19 mouse cellular contexts compared by ENCODE assay signal in genomic region chr2:70552067-70552598, GRCm38 (mm10). TPM values are rescaled to one million over a fixed set of nuclear protein-coding genes. Genes with fewer than 3 reads are reported as not detected.
"Had no signal": no experiment of that assay in that cellular context is flagged by ENCODE, and none has a peak within 500 bp of the region (broad histone marks: within the 10 kb centered on the region; RNA-seq: fewer than 3 reads in every experiment).

No protein-coding gene starts in this region.

- H3K4me1 ChIP-seq: midbrain, embryonic 10.5 days; midbrain, embryonic 12.5 days; neural tube, embryonic 12.5 days; stomach, embryonic 15.5 days had no signal

- H3K27ac ChIP-seq: midbrain, embryonic 10.5 days; midbrain, embryonic 12.5 days; neural tube, embryonic 12.5 days; stomach, embryonic 15.5 days; stomach, postnatal 0 days had no signal

- H3K36me3 ChIP-seq: midbrain, embryonic 10.5 days; midbrain, embryonic 12.5 days; neural tube, embryonic 12.5 days; stomach, embryonic 15.5 days had no signal

- DNase-seq: lung, adult 18-20 months; lung, embryonic 14.5 days; lung, postnatal 10 days; lung, postnatal 4 days; midbrain, embryonic 14.5 days; right cerebral cortex, postnatal 14 days; thymus, adult 2 months; thymus, postnatal 25 days; thymus, postnatal 4 days had no signal

- H3K4me3 ChIP-seq: midbrain, embryonic 10.5 days; midbrain, embryonic 12.5 days; neural tube, embryonic 12.5 days; stomach, embryonic 15.5 days had no signal

- H3K9ac ChIP-seq: lung, embryonic 14.5 days; midbrain, embryonic 12.5 days; neural tube, embryonic 12.5 days; stomach, embryonic 15.5 days had no signal

- H3K27me3 ChIP-seq: midbrain, embryonic 12.5 days; neural tube, embryonic 12.5 days; stomach, embryonic 15.5 days had no signal

- H3K9me3 ChIP-seq: midbrain, embryonic 10.5 days; midbrain, embryonic 12.5 days; neural tube, embryonic 12.5 days; stomach, embryonic 15.5 days had no signal

- H3K4me2 ChIP-seq: lung, embryonic 14.5 days; midbrain, embryonic 12.5 days; neural tube, embryonic 12.5 days; stomach, embryonic 15.5 days had no signal

RNA-seq across cellular contexts. Expression of gene Gad1, which starts 0.7 kb away (rescaled TPM):
- total RNA-seq: megakaryocyte, adult 5-6 weeks; megakaryocyte-erythroid progenitor cell, adult 5-6 weeks had no signal

RNA-seq across cellular contexts. Expression of gene Erich2, which starts 43.5 kb away (rescaled TPM):
- total RNA-seq: megakaryocyte, adult 5-6 weeks; megakaryocyte-erythroid progenitor cell, adult 5-6 weeks; monocyte, adult 5-6 weeks; neutrophil, adult 5-6 weeks had no signal
- polyA plus RNA-seq: liver, embryonic 16.5 days had no signal
